Mouse (Mus musculus): ENCODE data around the gene Kdm2a.

Gene Kdm2a

GRCm38 (mm10) chr19:4326881-4327280 lies 71.2 kb downstream of the Kdm2a start:
- peak; percentile 55 for DNase-seq

GRCm38 (mm10) chr19:4326106-4326505 lies 72.0 kb downstream of the Kdm2a start:
- no peak for DNase-seq

- peak; percentile 4 for DNase-seq
Observed at GRCm38 (mm10) chr19:4322134-4322533, 76.0 kb downstream of the Kdm2a start.

GRCm38 (mm10) chr19:4321622-4322021 lies 76.5 kb downstream of the Kdm2a start:
- DNase-seq = no peak

- peak; percentile 65 for DNase-seq
Observed at GRCm38 (mm10) chr19:4319272-4319671, 78.8 kb downstream of the Kdm2a start.

- DNase-seq = peak; percentile 47
Observed at GRCm38 (mm10) chr19:4317181-4317580, 80.9 kb downstream of the Kdm2a start.

- peak; percentile 95 for DNase-seq
Observed at GRCm38 (mm10) chr19:4315223-4315944, 82.7 kb downstream of the Kdm2a start.

- DNase-seq = peak; percentile 73
Observed at GRCm38 (mm10) chr19:4309776-4310185, 88.3 kb downstream of the Kdm2a start.

GRCm38 (mm10) chr19:4309302-4309701 lies 88.8 kb downstream of the Kdm2a start:
- DNase-seq = peak; percentile 40

GRCm38 (mm10) chr19:4306190-4306577 lies 91.9 kb downstream of the Kdm2a start, which contains the start of gene Grk2:
Gene Grk2, minus strand, starts transcription at chr19:4306222.
- DNase-seq = peak; percentile 86

GRCm38 (mm10) chr19:4305491-4306189 lies 92.4 kb downstream of the Kdm2a start:
- peak; percentile 75 for DNase-seq

- DNase-seq = no peak
Observed at GRCm38 (mm10) chr19:4304871-4305321, 93.2 kb downstream of the Kdm2a start.

- peak; percentile 71 for DNase-seq
Observed at GRCm38 (mm10) chr19:4304251-4304821, 93.7 kb downstream of the Kdm2a start.

GRCm38 (mm10) chr19:4303640-4303995 lies 94.5 kb downstream of the Kdm2a start:
- peak; percentile 65 for DNase-seq

GRCm38 (mm10) chr19:4302936-4303639 lies 95.0 kb downstream of the Kdm2a start:
- DNase-seq = peak; percentile 98

- DNase-seq = peak; percentile 72
Observed at GRCm38 (mm10) chr19:4301735-4302651, 96.1 kb downstream of the Kdm2a start.

- DNase-seq = no peak
Observed at GRCm38 (mm10) chr19:4300852-4301734, 97.0 kb downstream of the Kdm2a start.

GRCm38 (mm10) chr19:4300271-4300704 lies 97.8 kb downstream of the Kdm2a start:
- peak; percentile 76 for DNase-seq

- DNase-seq = no peak
Observed at GRCm38 (mm10) chr19:4299574-4300270, 98.4 kb downstream of the Kdm2a start.

- no peak for DNase-seq
Observed at GRCm38 (mm10) chr19:4299126-4299525, 99.0 kb downstream of the Kdm2a start.
